ENCODE assay signal across 12 mouse cellular contexts in genomic region chr8:122307836-122308235, GRCm38 (mm10). TPM values are rescaled to one million over a fixed set of nuclear protein-coding genes. Genes with fewer than 3 reads are reported as not detected.
A peak's percentile ranks its signal among the peaks of the same experiment; 100 is the strongest.
DNase-seq lines count a peak whose midpoint lies in the region; ATAC-seq and TF ChIP-seq lines count a peak whose summit lies in the region.
"Had no signal": no experiment of that assay in that cellular context is flagged by ENCODE, and none has a peak within 500 bp of the region (broad histone marks: within the 10 kb centered on the region; RNA-seq: fewer than 3 reads in every experiment).

No protein-coding gene starts in this region.

- no peak overlapping the region for H3K4me2 ChIP-seq in hindbrain, postnatal 0 days (ENCODE audit: low read depth, low read length)

- no peak overlapping the region for H3K9ac ChIP-seq in hindbrain, postnatal 0 days (replicated peaks; ENCODE audit: low read length)

- 82% methylated on average over 8 of the region's 8 CpGs for WGBS in bone marrow, adult 2 months
- 54% methylated on average over 8 of the region's 8 CpGs for WGBS in hindbrain, postnatal 0 days
- WGBS in kidney, adult 2 months = 94% methylated on average over 8 of the region's 8 CpGs

- ATAC-seq in hindbrain, postnatal 0 days = peak; percentile 65
- no peak for ATAC-seq in megakaryocyte-erythroid progenitor cell, adult 5-6 weeks (replicated peaks; ENCODE audit: low FRiP score, low TSS enrichment, poor library complexity, severe bottlenecking)

- peak; percentile 59 to 60 for DNase-seq in layer of hippocampus, postnatal 10 days (ENCODE audit: low spot score in 2 of 2)
- DNase-seq in layer of hippocampus, postnatal 25 days (ENCODE audit: extremely low spot score in 1 of 2, low spot score in 1 of 2) = no peak
- DNase-seq in cerebellum, postnatal 10 days = peak; percentile 95 to 97
- DNase-seq in hindbrain, postnatal 0 days (ENCODE audit: low spot score) = peak; percentile 83
- DNase-seq in frontal cortex, postnatal 10 days (ENCODE audit: low spot score in 2 of 2) = no peak
- no peak for DNase-seq in kidney, adult 2 months

- TF ChIP-seq CTCF in bone marrow, adult 2 months (IDR thresholded peaks at IDR 0.05; ENCODE audit: control insufficient read depth, insufficient read depth, low read length) = no peak
- no peak for TF ChIP-seq CTCF in hindbrain, postnatal 0 days (IDR thresholded peaks at IDR 0.05; ENCODE audit: low read depth)
- no peak for TF ChIP-seq CTCF in kidney, adult 2 months (conservative IDR thresholded peaks at IDR 0.05; ENCODE audit: insufficient read depth, insufficient read length, low read depth, low read length)

- peaks cover 8% of the 10 kb centered on the region; the same call in 1 of the 2 replicates for H3K4me1 ChIP-seq in bone marrow, adult 2 months (ENCODE audit: control insufficient read depth, insufficient read depth, low read length)
- H3K4me1 ChIP-seq in hindbrain, postnatal 0 days (ENCODE audit: insufficient read depth, low read length) = peaks cover 17% of the 10 kb centered on the region; the same call in 1 of the 2 replicates
- H3K4me1 ChIP-seq in kidney, adult 2 months (ENCODE audit: control insufficient read depth, insufficient read depth, low read length) = no peaks in the 10 kb centered on the region

- H3K9me3 ChIP-seq in hindbrain, postnatal 0 days (ENCODE audit: low read length) = no peaks in the 10 kb centered on the region

- H3K27ac ChIP-seq in bone marrow, adult 2 months (ENCODE audit: control insufficient read depth, insufficient read depth, low read depth, low read length, poor library complexity) = peak overlapping the region; percentile 71
- no peak overlapping the region; the same call in 1 of the 2 replicates for H3K27ac ChIP-seq in hindbrain, postnatal 0 days
- H3K27ac ChIP-seq in kidney, adult 2 months (ENCODE audit: insufficient read depth, low read depth, low read length) = no peak overlapping the region

- TF ChIP-seq POLR2A in bone marrow, adult 2 months (IDR thresholded peaks at IDR 0.05; ENCODE audit: borderline replicate concordance, control insufficient read depth, low read depth, low read length) = no peak
- TF ChIP-seq POLR2A in kidney, adult 2 months (IDR thresholded peaks at IDR 0.05; ENCODE audit: low read depth, low read length) = no peak

- H3K4me3 ChIP-seq in bone marrow, adult 2 months (replicated peaks; ENCODE audit: control insufficient read depth, low read depth, low read length) = no peak overlapping the region
- no peak overlapping the region for H3K4me3 ChIP-seq in hindbrain, postnatal 0 days (ENCODE audit: low read length)
- no peak overlapping the region for H3K4me3 ChIP-seq in kidney, adult 2 months (ENCODE audit: insufficient read depth, low read depth, low read length)

- no peaks in the 10 kb centered on the region for H3K27me3 ChIP-seq in hindbrain, postnatal 0 days (ENCODE audit: insufficient read depth, low read length)
- H3K27me3 ChIP-seq in kidney, adult 2 months (replicated peaks; ENCODE audit: control insufficient read depth, insufficient read depth, low read length) = no peaks in the 10 kb centered on the region

- no peaks in the 10 kb centered on the region for H3K36me3 ChIP-seq in hindbrain, postnatal 0 days (ENCODE audit: insufficient read depth, low read length)
- H3K36me3 ChIP-seq in kidney, adult 2 months (ENCODE audit: control insufficient read depth, insufficient read depth, low read length) = no peaks in the 10 kb centered on the region

RNA-seq across cellular contexts. Expression of gene Zfpm1, which starts 25.9 kb away (rescaled TPM):
- 10 to 100 TPM; 25.7 to 27.2 TPM for total RNA-seq in layer of hippocampus, postnatal 10 days (2021)
- total RNA-seq in layer of hippocampus, postnatal 25 days (2021) = 10 to 100 TPM; 37.8 to 43.4 TPM
- 125 and 324 TPM in 2 replicates for polyA plus RNA-seq in bone marrow, adult 2 months (2011; ENCODE audit: insufficient read depth, insufficient read length, low replicate concordance, missing spikeins)
- total RNA-seq in hindbrain, postnatal 0 days (2014; rRNA removed) = 28.0 and 37.6 TPM in 2 replicates
- 1.5 and 2.0 TPM in 2 replicates for polyA plus RNA-seq in hindbrain, postnatal 0 days (2015; fragmentation: Nextera tagmentation; extraction: Ambion mirVana)
- polyA plus RNA-seq in kidney, adult 2 months (2012; rRNA removed) = 9.7 and 11.8 TPM in 2 replicates
- total RNA-seq in megakaryocyte-erythroid progenitor cell, adult 5-6 weeks (2014; fragmentation: Nextera tagmentation) = 188 and 219 TPM in 2 replicates
- 43.8 and 102 TPM in 2 replicates for total RNA-seq in megakaryocyte-erythroid progenitor cell, adult 5-6 weeks (2017)

RNA-seq across cellular contexts. Expression of gene Trhr2, which starts 52.7 kb away (rescaled TPM):
- 1 to 10 TPM in 1 of 2 experiments, under 1 TPM in 1; 0.83 to 1.3 TPM for total RNA-seq in layer of hippocampus, postnatal 10 days (2021)
- total RNA-seq in layer of hippocampus, postnatal 25 days (2021) = under 1 TPM; 0.79 to 0.92 TPM
- polyA plus RNA-seq in bone marrow, adult 2 months (2011; ENCODE audit: insufficient read depth, insufficient read length, low replicate concordance, missing spikeins) = not detected in 2 replicates
- 2.0 and 3.2 TPM in 2 replicates for total RNA-seq in hindbrain, postnatal 0 days (2014; rRNA removed)
- 0.45 and 0.57 TPM in 2 replicates for polyA plus RNA-seq in hindbrain, postnatal 0 days (2015; fragmentation: Nextera tagmentation; extraction: Ambion mirVana)
- 0.05 TPM in 1 of 2 replicates, not detected in the other for polyA plus RNA-seq in kidney, adult 2 months (2012; rRNA removed)
- total RNA-seq in megakaryocyte-erythroid progenitor cell, adult 5-6 weeks (2014; fragmentation: Nextera tagmentation) = not detected in 2 replicates
- not detected in 2 replicates for total RNA-seq in megakaryocyte-erythroid progenitor cell, adult 5-6 weeks (2017)
- total RNA-seq: granulocyte monocyte progenitor cell, adult 5-6 weeks had no signal
- polyA plus RNA-seq: erythroblast, embryonic 14.5 days; intestine, embryonic 14.5 days; lung, embryonic 16.5 days had no signal

Comparison
In these comparisons a context has a peak if more than half of its experiments do, and no peak if none do; other contexts are left out.
1. DNase-seq: peak in layer of hippocampus, postnatal 10 days (2 of 2), cerebellum, postnatal 10 days (2 of 2) and hindbrain, postnatal 0 days (single experiment); none in layer of hippocampus, postnatal 25 days (0 of 2), frontal cortex, postnatal 10 days (0 of 2) and kidney, adult 2 months (single experiment).